Mouse (Mus musculus) gastrocnemius, adult 2 months (tissue): ENCODE results near the gene Serpine1. TPM values are rescaled to one million over a fixed set of nuclear protein-coding genes. Genes with fewer than 3 reads are reported as not detected.

Source experiments
- DNase-seq: peaks from one replicate; pipeline ENCODE4 v3.0.0; 2022
- H3K27ac ChIP-seq: fragments of 200-600 bp; 2 replicates; pipeline ENCODE4 v1.8.1; 2022; ENCODE audit warnings: mild to moderate bottlenecking
- H3K4me3 ChIP-seq: fragments of 200-600 bp; 2 replicates; pipeline ENCODE4 v1.8.1; 2022; ENCODE audit warnings: mild to moderate bottlenecking, moderate library complexity
- CTCF ChIP-seq: fragments of 200-600 bp; IDR thresholded peaks from 2 replicates; pipeline ENCODE4 v1.8.1; 2022; ENCODE audit warnings: antibody characterized with exemption, mild to moderate bottlenecking, moderate library complexity
- intact Hi-C: fragments of 180-260 bp; cut with DNase I; formaldehyde crosslinking; loops from one replicate; pipeline ENCODE4 v1.15.1; 2025
- total RNA-seq, 2 experiments: library from RNA; stranded (reverse); gene quantifications; 2 replicates each; pipeline ENCODE4 v1.2.3; 2021

Serpine1 gene
- total RNA-seq, 2 experiments from 2014 or later: 2.5 to 2.8 TPM

DNA sequence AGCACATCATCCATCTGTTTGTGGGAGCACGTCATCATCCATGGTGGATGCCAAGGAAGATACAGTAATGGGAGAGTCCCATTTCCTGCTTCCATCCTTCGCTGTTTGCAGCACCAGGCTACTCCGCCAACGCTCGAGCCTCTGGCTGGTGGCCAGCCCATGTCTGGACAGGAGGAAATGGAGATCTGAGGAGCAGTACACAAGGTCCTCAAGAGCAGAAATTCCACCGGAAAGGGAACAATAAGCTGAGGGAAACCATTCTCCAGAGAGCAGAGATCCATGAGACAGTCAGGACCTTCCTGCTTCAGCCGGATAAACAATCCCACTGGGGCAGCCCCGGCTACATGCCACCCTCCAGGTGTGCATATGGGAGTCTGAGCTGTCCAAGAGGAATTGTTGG is 15.3 kb upstream of the Serpine1 start:
- Histone ChIP-seq H3K4me3 (no peak overlapping the region), H3K27ac (no peak overlapping the region)
- peak; percentile 62 for DNase-seq
- intact Hi-C loops: no loop called here
- TF ChIP-seq CTCF: no peak

DNA sequence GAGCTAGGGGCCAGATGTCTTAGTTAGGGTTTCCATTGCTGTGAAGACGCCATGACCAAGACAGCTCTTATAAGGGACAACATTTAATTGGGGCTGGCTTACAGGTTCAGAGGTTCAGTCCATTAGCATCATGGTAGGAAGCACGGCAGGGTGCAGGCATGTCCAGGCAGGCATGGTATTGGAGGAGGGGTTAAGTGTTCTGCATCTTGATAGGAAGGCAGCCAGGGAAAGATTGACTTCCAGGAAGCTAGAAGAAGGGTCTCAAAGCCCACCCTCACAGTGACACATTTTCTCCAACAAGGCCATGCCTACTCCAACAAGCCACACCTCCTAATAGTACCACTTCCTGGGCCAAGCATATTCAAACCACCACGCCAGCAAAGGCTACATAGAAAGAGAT is 13.7 kb upstream of the Serpine1 start:
- no peak for TF ChIP-seq CTCF
- DNase-seq: no peak
- Histone ChIP-seq H3K4me3 (no peak overlapping the region), H3K27ac (no peak overlapping the region)
- intact Hi-C loops: no loop called here

DNA sequence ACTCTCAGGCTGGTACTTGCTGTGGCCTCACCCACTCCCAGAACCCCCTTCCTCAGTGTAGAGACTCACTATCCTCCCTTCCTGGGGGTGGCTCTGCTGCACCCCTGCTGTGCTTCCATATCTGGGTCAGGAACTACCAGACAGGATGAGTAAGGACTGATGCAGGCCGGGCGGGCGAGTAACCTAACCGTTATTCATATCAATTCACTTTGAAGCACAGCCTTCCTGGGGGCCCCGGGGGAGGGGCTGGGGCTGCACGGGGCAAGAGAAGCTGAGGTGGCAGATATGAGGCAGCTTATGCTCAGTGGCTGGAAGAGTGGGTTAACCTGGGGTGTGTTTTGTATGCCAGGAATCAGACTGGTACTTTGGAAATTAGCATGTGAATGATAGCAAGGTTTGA is 13.0 kb upstream of the Serpine1 start:
- intact Hi-C loops: no loop called here
- Histone ChIP-seq H3K4me3 (no peak overlapping the region), H3K27ac (no peak overlapping the region)
- DNase-seq: no peak
- no peak for TF ChIP-seq CTCF

DNA sequence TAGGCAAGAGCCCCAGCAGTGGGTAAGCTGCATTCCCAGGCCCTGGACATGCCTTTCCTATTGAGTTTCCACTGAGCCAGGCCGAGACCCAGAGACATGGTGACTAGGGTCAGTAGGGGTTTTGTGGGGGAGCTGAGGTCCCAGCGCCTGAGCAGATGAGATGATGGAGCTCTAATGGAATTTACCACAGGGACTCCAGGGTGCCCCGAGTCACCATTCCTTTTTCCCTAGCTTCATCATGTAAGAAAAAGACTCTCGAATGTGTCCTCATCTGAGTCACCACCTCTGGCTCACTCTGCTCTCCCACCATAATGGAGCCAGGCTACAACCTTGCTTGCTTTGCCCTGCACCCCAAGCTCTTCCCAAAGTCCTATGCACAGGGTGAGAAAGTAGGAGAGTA is 11.0 kb upstream of the Serpine1 start:
- intact Hi-C loops: no loop called here
- no peak overlapping the region for H3K4me3 ChIP-seq
- H3K27ac ChIP-seq: no peak overlapping the region
- DNase-seq: no peak
- TF ChIP-seq CTCF: no peak

DNA sequence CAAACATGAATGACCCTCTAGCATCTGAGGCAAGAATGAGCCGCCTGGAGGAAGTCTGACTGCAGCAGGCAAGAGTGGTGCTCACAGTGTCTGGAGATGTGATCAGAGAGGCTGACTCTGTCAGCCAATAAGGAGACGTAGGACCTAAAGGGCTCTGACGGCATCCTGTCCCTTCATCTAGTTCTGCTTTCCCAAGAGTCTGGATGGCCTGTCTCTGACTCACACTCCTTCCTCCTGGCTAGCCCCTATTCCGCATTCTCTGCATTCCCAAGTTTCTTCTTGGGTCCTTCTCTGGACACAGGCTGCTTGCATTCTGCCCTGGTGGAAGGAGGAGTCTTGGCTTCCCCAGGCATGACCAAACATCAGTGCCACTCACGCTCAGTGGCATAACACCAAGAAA is 7.8 kb upstream of the Serpine1 start:
- Histone ChIP-seq H3K4me3 (no peak overlapping the region), H3K27ac (peak overlapping the region; percentile 94)
- intact Hi-C loops: no loop called here
- no peak for TF ChIP-seq CTCF
- DNase-seq: peak; percentile 35

DNA sequence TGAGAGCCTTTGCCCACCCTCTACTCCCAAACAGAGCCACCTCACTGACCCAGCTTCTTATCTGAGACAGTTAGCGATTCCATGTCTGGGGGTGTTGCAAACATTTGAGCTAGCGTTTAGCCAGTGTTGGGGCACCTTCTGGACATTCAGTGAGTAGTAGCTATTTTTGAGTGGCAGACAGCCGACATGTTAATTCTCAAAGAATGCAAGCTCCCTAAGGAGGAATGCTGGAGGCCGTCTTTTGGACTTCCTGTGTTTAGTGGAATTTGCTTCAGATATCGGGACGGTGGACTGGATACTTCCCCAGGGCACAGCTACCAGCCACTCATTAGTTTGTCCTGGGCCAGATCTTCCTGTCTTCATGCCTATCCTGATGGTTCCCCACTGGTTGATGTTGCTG is 6.5 kb upstream of the Serpine1 start:
- DNase-seq: no peak
- intact Hi-C loops: no loop called here
- H3K4me3 ChIP-seq: no peak overlapping the region
- H3K27ac ChIP-seq: peak overlapping the region; percentile 94
- no peak for TF ChIP-seq CTCF

DNA sequence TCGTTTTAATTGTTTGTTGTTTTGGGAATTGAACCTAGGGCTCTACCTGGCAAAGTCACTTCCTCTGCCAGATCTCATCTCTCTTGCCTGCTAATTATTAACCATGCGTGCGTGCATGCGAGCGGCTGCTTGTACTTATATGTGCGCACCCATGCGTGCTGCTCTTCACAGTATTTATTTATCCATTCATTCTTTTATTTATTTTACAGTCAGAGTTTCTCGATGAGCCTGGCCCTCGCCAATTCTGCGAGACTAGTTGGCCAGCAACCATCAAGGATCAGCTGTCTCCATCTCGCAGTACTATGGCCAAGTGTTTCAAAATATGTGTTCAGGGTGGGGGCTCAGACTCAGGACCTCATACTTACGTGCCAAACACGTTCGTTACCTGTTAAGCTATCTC is 6.0 kb upstream of the Serpine1 start:
- DNase-seq: peak; percentile 59
- TF ChIP-seq CTCF: no peak
- intact Hi-C loops: no loop called here
- Histone ChIP-seq H3K27ac (peak overlapping the region; percentile 94; the same call in 1 of the 2 replicates), H3K4me3 (no peak overlapping the region)

DNA sequence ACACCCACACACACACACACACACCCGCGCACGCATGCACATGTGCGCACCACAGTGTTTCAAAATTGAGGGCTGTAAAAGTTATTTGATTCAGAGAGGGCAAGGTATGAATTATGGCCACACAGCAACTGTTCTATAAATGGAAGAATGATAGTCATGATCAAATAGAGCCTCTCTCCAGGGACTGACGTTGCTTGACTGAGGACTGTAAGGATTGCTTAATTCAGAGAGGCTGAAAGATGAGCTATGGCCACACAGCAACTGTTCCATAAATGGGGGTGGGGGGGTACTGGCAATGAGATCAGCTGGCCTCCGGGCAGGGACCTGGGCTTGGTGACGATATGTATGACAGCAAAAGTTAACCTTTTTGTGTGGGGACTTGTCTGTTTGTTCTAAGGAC is 5.1 kb upstream of the Serpine1 start:
- Histone ChIP-seq H3K27ac (peak overlapping the region; percentile 94), H3K4me3 (no peak overlapping the region)
- DNase-seq: no peak
- no peak for TF ChIP-seq CTCF
- intact Hi-C loops: no loop called here

DNA sequence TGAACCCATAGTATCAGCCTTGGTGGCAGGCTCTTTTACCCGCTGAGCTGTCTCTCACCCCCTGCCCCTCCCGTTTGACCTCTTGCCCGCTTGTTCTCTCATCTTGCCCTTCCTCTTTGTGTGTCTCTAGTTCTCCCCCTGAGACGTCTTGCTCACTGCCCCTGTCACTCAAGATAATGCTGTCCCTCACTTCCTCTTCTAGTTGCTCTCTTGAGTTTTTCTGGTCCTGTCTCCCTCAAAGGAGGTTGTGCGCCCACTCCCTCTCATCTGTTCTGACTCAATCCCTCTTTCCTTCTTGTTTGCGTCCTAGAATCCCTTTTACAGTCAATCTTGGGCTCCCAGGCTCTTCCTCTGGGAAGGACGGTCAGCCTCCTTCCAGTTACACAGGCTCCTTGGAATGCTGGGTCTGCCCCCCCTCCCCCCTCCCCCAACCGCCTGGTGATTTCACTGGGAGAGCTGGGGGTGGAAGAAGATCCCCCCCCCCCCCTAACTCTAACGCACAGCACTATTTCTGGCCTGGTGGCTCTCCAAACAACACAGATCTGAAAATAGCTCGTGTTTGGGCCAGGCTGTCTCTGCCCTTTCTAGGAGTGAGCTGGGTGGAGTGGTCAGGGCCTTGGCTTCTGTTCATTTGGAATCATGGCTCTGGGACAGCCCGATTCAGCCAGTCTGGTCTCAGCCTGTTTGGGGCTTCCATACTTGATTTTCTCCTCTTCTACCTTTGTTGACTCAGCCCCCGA is 4.3 kb upstream of the Serpine1 start:
- intact Hi-C loops: no loop called here
- Histone ChIP-seq H3K4me3 (peak overlapping the region; percentile 34; the same call in 1 of the 2 replicates), H3K27ac (peak overlapping the region; percentile 94)
- TF ChIP-seq CTCF: no peak
- peak; percentile 82 for DNase-seq

DNA sequence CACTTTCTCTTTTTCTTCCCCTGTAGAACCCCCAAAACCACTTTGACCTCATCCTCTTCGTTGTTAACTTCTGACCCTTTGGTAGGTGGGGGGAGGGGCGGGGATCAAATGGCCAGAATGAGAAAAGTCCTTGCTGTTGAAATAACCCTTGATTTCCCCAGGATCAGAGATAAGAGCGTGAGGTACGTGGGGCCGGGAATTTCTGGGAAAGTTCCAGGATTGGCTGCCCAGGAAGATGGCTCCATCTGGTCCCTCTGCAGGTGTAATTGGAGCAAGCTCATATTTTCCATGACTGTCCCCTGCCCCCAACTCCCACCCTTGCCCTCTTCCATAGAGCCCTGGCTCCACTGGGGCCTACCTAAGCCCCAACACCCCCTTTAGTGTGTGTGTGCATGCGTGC is 3.7 kb upstream of the Serpine1 start:
- intact Hi-C loops: no loop called here
- Histone ChIP-seq H3K27ac (peak overlapping the region; percentile 94), H3K4me3 (no peak overlapping the region)
- TF ChIP-seq CTCF: no peak
- no peak for DNase-seq

DNA sequence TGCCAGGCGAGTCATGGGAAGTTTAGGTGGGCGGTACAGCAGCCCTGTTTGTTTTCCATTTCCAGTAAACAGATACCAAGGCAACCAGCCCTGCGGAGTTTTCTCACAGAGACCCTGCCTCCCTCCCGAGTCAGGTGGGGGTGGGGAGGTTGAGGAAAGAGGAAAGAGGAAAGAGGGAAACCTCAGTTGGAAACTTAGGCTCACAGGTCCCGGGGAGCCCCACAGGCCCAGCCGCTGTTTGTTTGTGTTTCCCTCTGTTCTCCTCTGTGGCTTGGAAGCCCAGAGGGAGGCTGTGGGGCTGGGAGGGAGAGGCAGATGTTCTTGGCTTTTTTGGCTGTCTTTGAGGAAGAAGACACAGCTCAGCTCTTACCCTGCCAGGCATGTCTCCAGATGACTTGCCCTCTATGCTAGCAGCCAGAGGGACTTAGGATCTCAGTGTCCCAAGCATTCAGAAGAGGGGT is 2.2 kb upstream of the Serpine1 start:
- intact Hi-C loops: no loop called here
- DNase-seq: peak; percentile 77
- Histone ChIP-seq H3K27ac (peak overlapping the region; percentile 94), H3K4me3 (peak overlapping the region; percentile 8; the same call in 1 of the 2 replicates)
- TF ChIP-seq CTCF: no peak

DNA sequence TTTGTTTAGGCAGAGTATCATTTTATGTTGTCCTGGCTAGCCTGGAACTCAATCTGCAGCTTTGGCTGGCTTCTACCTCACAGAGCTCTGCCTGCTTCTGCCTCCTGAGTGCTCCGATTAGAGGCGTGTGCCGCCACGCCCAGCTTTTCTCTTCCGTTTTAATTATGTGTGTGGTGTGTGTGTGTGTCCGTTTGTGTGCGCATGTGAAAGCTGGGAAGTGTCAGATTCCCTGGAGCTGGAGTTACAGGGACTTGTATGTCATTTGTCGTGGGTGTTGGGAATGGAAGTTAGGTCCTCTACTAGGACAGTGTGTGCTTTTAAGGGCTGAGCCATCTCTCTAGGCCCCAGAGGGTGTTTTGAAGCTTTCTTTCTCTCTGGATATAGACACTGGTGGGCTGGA is 1.1 kb upstream of the Serpine1 start:
- Histone ChIP-seq H3K4me3 (no peak overlapping the region), H3K27ac (peak overlapping the region; percentile 94)
- no peak for DNase-seq
- intact Hi-C loops: no loop called here
- no peak for TF ChIP-seq CTCF

DNA sequence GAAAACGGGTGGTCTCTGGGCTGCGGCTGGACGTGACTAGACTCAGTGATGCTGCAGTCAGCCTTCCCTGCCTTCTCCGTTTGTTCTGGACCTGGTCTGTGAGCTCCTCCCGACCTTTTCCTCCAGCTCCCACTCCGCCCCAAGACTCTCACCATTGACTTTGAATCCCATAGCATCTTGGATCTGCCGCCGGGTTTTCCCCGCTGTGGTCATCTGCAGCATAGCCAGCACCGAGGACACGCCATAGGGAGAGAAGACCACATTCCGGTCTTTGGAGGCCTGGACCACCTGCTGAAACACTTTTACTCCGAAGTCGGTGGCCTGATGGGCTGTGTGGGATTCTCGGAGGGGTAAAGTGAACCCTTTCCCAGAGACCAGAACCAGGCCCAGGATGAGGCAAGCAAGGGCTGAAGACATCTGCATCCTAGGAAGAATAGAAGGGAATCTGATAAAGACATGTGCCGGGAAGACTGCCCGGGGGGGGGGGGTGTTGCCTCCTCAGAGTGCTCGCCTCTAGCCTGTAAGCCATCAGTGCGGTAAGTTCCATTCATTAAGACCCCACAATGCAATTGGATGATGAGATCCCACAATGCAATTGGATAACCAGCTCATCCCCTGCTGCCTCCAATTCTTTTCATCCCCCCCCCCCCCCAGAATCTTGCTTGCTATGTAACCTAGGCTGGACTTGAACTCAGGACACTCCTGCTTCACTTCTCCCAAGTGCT is 1.0 kb downstream of the Serpine1 start:
- no peak overlapping the region for H3K27ac ChIP-seq
- intact Hi-C loops: no loop called here

More for the DNA sequence above, 1.0 kb downstream of the Serpine1 start:
- no peak for TF ChIP-seq CTCF
- DNase-seq: no peak
- peak overlapping the region; percentile 65; the same call in 1 of the 2 replicates for H3K4me3 ChIP-seq
